Mouse (Mus musculus) spleen, postnatal 10 days (tissue): ENCODE measurements around the gene Tmem239.

ENCODE experiments used
- DNase-seq, 2 experiments: peaks; one replicate each; pipeline ENCODE4 v3.0.0; 2021 to 2022; ENCODE audit warnings: low spot score in 2 of 2

Gene Tmem239

GRCm38 (mm10) chr2:130411558-130412495 is 5.5 kb downstream of the Tmem239 start:
- DNase-seq = peak; percentile 62 to 83

- no peak for DNase-seq
Observed at GRCm38 (mm10) chr2:130412775-130413174, 6.5 kb downstream of the Tmem239 start.

GRCm38 (mm10) chr2:130414094-130414856 is 8.0 kb downstream of the Tmem239 start:
- no peak for DNase-seq

GRCm38 (mm10) chr2:130421781-130422620 is 15.7 kb downstream of the Tmem239 start:
- no peak for DNase-seq

GRCm38 (mm10) chr2:130423397-130424125 is 17.3 kb downstream of the Tmem239 start:
- DNase-seq = peak in 1 of 2 experiments; percentile 84

- peak; percentile 91 to 94 for DNase-seq
Observed at GRCm38 (mm10) chr2:130424126-130424853, 18.0 kb downstream of the Tmem239 start, which contains the start of the genes Vps16 and Pced1a. TSS of gene Vps16 (plus strand) at chr2:130424339. TSS of gene Pced1a (minus strand) at chr2:130424701.

- DNase-seq = no peak
Observed at GRCm38 (mm10) chr2:130425112-130425511, 18.8 kb downstream of the Tmem239 start.

GRCm38 (mm10) chr2:130429851-130430250 is 23.6 kb downstream of the Tmem239 start:
- no peak for DNase-seq

GRCm38 (mm10) chr2:130430484-130430883 is 24.2 kb downstream of the Tmem239 start:
- DNase-seq = no peak

GRCm38 (mm10) chr2:130432157-130432556 is 25.9 kb downstream of the Tmem239 start:
- no peak for DNase-seq

- peak in 1 of 2 experiments; percentile 52 for DNase-seq
Observed at GRCm38 (mm10) chr2:130433152-130433551, 26.9 kb downstream of the Tmem239 start.

GRCm38 (mm10) chr2:130436769-130437168 is 30.5 kb downstream of the Tmem239 start:
- no peak for DNase-seq

- peak in 1 of 2 experiments; percentile 17 for DNase-seq
Observed at GRCm38 (mm10) chr2:130438861-130439260, 32.6 kb downstream of the Tmem239 start.

- DNase-seq = peak in 1 of 2 experiments; percentile 25
Observed at GRCm38 (mm10) chr2:130439840-130440480, 33.7 kb downstream of the Tmem239 start.

- DNase-seq = peak; percentile 33 to 71
Observed at GRCm38 (mm10) chr2:130442162-130442561, 35.9 kb downstream of the Tmem239 start.

GRCm38 (mm10) chr2:130448449-130448848 is 42.2 kb downstream of the Tmem239 start:
- DNase-seq = no peak

GRCm38 (mm10) chr2:130449021-130449793 is 42.9 kb downstream of the Tmem239 start:
- peak in 1 of 2 experiments; percentile 23 for DNase-seq

GRCm38 (mm10) chr2:130449794-130450433 is 43.6 kb downstream of the Tmem239 start, which contains the start of gene Ptpra:
TSS of gene Ptpra (plus strand) at chr2:130450278.
- peak; percentile 93 to 97 for DNase-seq
